Mouse (Mus musculus) kidney, postnatal 25 days (tissue): ENCODE measurements around the gene Tmem41a.
A peak's percentile ranks its signal among the peaks of the same experiment; 100 is the strongest.
"Not testable (repeated sequence)": the region's sequence is repeated elsewhere in the genome, so short reads cannot be mapped to it uniquely, and the experiment has no call there.

ENCODE experiments used
- DNase-seq, 2 experiments: peaks; one replicate each; pipeline ENCODE4 v3.0.0; 2021; ENCODE audit warnings: mixed read lengths in 2 of 2

Tmem41a gene

DNA sequence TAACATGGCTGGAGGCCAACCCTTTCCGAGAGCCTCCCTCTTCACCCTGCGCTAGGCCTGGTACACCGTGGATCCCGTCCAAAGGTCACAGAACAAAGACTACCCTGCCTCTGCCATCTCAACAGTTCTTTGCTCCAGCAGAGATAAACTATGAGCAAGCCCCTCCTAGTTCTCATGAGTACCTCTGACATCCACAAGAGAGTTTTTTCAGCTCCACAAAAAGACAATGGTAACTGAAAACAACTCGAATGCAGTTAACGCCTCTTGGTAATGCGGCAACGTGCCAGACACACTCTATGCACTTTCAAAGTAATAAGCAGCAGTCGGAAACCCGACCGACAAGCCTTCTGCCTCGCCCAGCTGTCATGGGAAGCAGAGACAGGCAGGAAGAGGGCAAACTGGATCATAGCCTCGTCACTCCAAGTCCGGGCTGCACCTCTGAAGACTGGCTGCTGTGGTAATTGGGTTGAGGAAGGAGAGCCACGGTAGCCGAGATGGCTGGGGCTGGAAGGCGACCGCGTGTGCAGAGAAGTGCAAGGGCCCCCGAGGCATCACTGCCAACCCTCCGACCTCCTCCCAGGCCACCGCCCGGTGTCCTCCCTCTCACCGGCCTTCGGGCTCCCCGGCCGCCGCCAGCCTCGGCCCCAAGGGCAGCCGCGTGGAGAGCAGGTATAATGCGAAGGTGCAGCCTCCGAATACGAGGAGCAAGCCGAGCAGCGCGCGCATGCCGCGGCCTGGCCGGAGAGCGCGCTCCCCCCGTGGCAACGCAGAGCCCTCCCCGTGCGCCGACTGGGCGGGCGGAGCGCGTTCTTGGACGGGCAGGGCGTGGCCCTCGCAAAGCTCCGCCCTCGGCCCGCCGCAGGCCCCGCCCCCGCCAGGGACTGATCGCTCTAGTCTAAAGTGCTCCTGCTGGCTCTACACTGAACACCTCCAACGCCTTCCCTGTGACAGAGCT is at the start of gene Tmem41a:
Gene Tmem41a (minus strand): TSS at position 792 of the 955 bp plus-strand sequence.
- DNase-seq = peak; percentile 91 to 92

DNA sequence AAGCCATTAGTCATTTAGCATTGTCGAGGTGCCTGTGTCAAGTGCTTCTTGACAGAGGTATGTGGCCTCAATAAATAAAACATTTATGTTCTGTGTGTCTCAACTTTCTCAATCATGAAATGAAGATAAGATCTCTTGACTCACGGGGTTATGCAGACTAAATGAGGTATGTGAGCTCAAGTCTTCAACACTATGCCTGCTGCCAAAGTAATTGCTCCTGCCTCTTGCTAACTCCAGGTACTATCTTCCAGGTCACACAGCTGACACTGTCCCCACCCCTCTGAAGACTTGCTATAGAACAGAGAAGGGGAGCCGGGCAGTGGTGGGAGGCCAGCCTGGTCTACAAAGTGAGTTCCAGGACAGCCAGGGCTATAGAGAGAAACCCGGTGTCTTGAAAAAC is 49.0 kb upstream of the Tmem41a start:
- no peak for DNase-seq

GRCm38 (mm10) chr16:21995304-21995703 is 48.0 kb upstream of the Tmem41a start, which contains the start of gene Liph:
Gene Liph, minus strand, starts transcription at chr16:21995663.
- DNase-seq = peak; percentile 17 to 50

DNA sequence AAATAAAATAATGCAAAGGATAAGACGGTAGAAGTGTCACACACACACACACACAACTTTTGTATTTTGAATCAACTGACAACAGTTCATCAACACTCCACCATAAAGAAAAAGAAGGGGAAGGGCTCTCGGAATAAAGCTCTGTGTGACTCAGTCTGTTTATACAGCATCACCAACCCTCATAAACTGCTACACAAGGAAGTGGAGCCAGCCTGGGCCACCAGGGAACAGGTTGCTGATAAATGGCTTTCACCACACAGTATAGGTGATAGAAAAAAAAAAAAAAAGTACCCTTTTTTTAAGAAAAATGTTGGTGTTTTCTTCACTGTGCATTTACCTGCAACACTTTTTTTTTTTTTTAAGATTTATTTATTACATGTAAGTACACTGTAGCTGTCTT is 44.4 kb upstream of the Tmem41a start:
- no peak for DNase-seq

GRCm38 (mm10) chr16:21990893-21991292 is 43.5 kb upstream of the Tmem41a start:
- DNase-seq = not testable (repeated sequence)

DNA sequence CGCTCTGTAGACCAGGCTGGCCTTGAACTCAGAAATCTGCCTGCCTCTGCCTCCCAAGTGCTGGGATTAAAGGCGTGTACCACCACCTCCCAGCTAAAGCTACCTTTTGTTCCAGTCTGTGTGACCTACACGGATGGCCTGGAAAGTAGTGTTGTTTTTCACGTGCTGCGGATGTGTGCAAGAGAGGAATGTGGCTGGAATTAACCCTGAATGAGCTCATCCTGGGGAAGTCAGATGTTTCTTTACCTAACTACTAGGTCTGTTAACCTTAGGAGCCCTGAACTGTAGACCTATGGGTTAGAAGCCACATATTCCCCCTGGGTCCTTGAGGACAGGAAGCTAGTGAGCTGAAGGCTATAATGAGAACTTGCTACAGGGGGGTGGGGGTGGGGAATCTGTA is 40.6 kb upstream of the Tmem41a start:
- no peak for DNase-seq

DNA sequence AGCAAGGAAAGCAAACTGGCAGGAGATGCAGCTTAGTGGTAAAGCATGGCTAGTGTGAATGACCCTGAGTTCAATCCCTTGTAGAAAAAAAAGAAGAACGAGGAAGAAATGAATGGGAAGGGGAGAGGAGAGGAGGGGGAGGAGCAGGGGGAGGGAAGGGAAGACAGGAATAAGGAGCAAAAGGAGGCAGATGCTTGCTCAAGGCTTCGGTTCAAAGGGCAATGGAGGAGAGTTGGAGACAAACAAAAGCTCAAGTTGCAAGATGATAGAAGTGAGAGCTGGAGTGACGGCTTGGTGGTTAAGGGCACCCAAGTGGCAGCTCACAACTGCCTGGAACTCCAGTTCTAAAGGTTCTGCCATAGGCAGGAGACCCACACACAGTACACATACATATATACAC is 38.8 kb upstream of the Tmem41a start:
- DNase-seq = no peak

GRCm38 (mm10) chr16:21984091-21984490 is 36.7 kb upstream of the Tmem41a start:
- DNase-seq = no peak

GRCm38 (mm10) chr16:21983581-21983980 is 36.2 kb upstream of the Tmem41a start:
- no peak for DNase-seq

DNA sequence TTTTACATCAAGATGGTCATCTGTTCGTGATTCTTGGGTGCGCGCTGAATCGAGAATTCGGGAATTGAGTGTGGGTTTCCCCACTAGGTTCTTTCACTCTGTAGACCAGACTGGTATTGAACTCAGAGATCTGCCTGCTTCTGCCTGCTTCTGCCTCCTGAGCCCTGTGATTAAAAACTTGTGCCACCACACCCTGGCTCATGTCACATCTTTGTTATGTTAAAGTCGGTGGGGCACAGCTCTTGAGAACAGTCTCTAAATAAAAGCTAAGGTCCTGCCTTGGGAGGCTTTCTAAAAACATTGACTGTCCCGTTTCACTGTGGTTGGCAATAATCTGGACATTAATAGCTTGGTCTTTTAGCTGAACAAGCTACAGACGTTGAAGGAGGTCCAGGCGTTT is 35.8 kb upstream of the Tmem41a start:
- no peak for DNase-seq

- DNase-seq = no peak
Observed at GRCm38 (mm10) chr16:21977347-21977746, 30.0 kb upstream of the Tmem41a start.

GRCm38 (mm10) chr16:21976203-21976602 is 28.9 kb upstream of the Tmem41a start:
- no peak for DNase-seq

DNA sequence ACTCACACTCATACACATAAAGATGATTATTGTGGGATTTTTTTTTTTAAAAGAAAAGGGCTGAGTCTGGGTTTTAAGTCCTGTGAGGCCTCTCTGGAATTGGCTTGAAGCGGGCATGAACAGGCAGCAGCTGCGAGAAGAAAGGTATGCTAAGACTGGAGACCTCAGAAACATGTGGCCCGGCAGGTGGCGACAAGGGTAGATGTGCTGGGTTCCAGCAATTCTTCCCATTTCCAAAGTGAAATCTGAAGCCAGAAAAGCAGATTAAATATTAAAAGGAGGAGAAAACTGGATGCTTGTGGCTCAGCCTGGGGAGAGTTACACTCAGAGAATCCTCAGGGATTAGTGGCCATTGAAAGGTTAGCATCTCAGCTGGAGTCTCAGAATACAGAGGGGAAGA is 24.1 kb upstream of the Tmem41a start:
- no peak for DNase-seq

DNA sequence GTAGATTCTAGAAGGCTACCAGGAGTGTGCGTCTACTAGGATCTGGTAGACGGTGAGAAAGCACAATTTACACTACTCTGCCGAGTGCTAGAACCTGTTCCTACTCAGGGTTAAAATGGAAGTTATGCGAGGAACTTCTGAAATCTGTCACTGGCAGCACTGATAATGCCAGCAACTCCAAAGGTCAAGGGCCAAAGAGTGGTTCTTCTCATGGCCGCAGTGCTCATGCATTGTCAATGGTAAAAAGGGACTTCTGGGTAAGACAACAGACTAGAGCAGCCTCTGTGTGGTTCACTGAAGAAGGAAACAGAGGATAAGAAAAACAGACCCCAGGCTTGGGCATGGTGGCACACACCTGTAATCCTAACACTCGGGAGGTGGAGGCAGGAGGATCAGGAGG is 23.2 kb upstream of the Tmem41a start:
- no peak for DNase-seq

- DNase-seq = no peak
Observed at GRCm38 (mm10) chr16:21969874-21970273, 22.5 kb upstream of the Tmem41a start.

GRCm38 (mm10) chr16:21965576-21965975 is 18.2 kb upstream of the Tmem41a start:
- DNase-seq = no peak

DNA sequence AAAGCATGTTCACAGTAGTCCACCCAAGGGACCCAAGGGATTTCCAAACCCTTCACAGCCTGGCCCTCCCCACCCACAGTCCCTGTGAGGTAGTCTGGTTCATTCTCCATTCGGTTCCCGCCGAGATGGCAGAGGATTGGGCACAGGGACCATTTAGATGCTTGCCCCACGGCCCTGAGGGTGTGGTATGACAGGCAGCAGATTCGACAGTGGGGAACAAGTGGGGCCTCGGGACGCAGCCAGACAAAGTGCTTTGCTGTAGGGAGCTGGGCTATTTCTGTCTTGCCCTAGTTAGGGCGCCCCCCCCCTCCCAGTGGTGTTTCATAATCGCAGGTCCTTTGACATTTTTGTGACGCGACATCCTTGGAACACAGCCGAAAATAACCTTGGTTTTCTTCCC is 8.2 kb upstream of the Tmem41a start:
- no peak for DNase-seq

DNA sequence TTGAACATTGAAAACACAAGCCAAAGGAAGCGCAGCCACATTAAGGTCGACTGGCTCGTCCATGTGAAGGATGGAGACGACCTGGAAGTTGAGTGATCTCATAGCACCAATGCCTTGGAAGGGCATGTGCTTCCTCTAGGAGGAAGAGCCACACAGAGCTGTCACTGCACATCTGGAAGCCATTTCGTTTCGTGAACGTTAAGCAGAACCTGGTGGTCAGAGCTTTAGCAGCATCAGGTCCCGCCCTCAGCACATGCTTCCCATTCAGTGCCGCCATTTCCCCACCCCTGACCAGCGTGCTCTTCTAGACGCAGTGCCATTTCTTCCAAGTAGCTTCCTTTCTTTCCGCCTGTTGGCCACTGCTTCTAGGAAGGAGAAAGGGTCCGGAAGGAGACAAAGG is 18.9 kb downstream of the Tmem41a start:
- DNase-seq = no peak

DNA sequence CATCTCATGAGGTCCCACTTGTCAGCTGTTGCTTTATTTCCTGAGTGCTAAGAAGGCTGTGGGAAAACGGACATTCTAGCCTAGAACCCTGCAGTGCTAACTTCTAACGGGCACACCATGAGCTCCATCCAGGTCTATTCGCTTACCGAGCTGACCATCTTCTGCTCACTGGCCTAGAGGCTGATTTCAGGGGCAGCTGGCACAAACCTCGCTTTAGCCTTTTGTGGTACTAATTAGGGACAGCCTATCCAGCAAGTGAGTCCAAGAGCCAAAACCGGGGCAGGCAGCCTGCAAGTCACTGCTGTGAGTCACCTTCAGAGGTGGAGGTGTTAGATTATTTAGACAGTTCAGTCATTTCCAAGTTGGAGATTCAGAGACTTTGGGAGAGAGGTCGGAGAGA is 30.7 kb downstream of the Tmem41a start:
- no peak for DNase-seq

DNA sequence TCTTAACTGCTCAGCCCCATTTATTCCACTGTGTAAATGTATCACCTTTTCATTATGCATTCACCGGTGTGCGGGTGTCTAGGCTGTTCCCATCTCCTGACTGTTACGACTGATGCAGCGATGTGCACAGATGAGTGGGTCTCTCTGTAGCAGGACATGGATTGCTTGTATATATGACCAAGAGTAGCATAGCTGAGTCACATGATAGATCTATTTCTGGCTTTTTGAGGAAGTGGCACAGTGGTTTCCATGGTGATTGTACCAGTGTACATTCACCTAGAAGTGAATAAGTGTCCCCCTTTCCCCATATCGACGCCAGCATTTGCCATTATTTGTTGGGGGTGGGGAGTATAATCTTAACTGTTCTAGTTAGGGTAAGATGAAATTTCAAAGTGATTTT is 34.0 kb downstream of the Tmem41a start:
- no peak for DNase-seq

DNA sequence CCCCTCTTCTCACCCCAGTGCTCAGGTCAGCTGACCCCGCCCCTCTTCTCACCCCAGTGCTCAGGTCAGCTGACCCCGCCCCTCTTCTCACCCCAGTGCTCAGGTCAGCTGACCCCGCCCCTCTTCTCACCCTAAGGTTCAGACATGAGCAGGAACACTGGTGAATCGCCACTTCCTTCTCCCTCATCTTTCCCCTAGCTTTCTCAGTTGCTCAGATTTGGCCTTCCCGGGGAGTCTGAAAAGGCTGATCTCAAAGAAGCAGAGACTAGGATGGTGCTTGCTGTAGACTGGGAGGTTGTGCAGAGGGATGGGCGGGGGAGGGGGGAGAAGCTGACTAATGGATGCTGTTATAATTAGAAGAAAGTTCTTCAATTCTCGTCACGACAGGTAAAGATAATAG is 38.4 kb downstream of the Tmem41a start:
- DNase-seq = not testable (repeated sequence)

DNA sequence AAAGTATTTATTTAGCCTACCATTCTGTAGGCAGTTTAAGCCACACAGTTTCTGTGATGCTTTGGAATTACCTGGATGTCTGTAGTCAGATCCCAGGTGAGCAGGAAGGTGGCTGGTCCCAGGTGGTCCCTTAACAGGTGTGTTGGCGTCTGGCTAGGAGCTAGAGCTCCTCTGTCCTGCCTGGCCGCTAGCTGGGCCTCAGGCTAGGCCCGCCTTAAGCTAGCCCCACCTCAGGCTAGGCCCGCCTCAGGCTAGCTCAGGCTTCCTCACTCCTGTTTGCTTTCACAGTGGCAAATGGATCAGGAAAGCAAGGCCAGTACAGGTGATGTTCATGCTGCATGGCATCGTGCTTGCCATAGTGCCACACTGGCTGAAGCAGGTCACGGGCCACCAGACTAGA is 40.5 kb downstream of the Tmem41a start:
- DNase-seq = no peak

DNA sequence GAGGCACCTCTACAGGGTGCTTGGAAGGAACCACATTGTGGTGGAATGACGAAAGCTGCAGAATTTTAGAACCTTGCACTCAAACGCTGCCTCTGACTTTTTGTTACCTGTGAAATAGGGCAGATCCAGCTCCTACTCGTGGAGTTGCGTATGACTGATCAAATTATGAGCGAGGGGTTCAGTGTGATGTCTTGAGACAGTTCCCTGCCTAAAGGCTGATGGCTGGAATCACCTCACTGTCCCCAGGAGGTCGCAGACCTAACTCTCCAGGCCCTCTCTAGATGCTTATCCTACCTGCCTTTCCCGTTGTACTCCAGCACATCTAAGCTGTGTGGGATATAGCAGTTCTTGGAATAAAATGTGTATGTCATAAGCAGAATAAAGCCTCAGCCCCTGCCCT is 41.4 kb downstream of the Tmem41a start:
- DNase-seq = no peak

- no peak for DNase-seq
Observed at GRCm38 (mm10) chr16:21904636-21905035, 42.7 kb downstream of the Tmem41a start.

- DNase-seq = no peak
Observed at GRCm38 (mm10) chr16:21901286-21901685, 46.1 kb downstream of the Tmem41a start.
